5 mouse cellular contexts compared by ENCODE assay signal in genomic region chr11:109933207-109933606, GRCm38 (mm10).
DNase-seq lines count a peak whose midpoint lies in the region; ATAC-seq and TF ChIP-seq lines count a peak whose summit lies in the region.
"Not testable (repeated sequence)": the region's sequence is repeated elsewhere in the genome, so short reads cannot be mapped to it uniquely, and the experiment has no call there.

No protein-coding gene starts in this region.

- not testable (repeated sequence) for H3K4me1 ChIP-seq in intestine, embryonic 15.5 days (replicated peaks); intestine, embryonic 16.5 days (ENCODE audit: control insufficient read depth, insufficient read depth, low read length); intestine, postnatal 0 days (replicated peaks; ENCODE audit: control insufficient read depth, insufficient read depth, low read length)

- H3K36me3 ChIP-seq in intestine, embryonic 15.5 days; intestine, embryonic 16.5 days (ENCODE audit: control insufficient read depth, insufficient read depth, low read length); intestine, postnatal 0 days (ENCODE audit: control insufficient read depth, insufficient read depth): not testable (repeated sequence)

- not testable (repeated sequence) for H3K4me2 ChIP-seq in intestine, embryonic 15.5 days (replicated peaks); intestine, embryonic 16.5 days (ENCODE audit: low read depth, low read length); intestine, postnatal 0 days (replicated peaks; ENCODE audit: low read depth)

- peak; percentile 29 for DNase-seq in forelimb bud, embryonic 11.5 days (ENCODE audit: low read depth, low spot score)
- DNase-seq in large intestine, adult 2 months (ENCODE audit: low read depth, low spot score): peak; percentile 39

- H3K9me3 ChIP-seq in intestine, embryonic 15.5 days; intestine, embryonic 16.5 days (ENCODE audit: control insufficient read depth, low read length); intestine, postnatal 0 days (ENCODE audit: control insufficient read depth): not testable (repeated sequence)

- ATAC-seq in intestine, embryonic 15.5 days: peak; percentile 86
- ATAC-seq in intestine, embryonic 16.5 days: peak; percentile 90
- peak; percentile 69 for ATAC-seq in intestine, postnatal 0 days

- H3K27ac ChIP-seq in intestine, embryonic 15.5 days; intestine, embryonic 16.5 days (ENCODE audit: low read length); intestine, postnatal 0 days (ENCODE audit: low read depth, low read length): not testable (repeated sequence)

- 10% methylated on average over 4 of the region's 4 CpGs for WGBS in intestine, embryonic 15.5 days
- WGBS in intestine, embryonic 16.5 days: 16% methylated on average over 4 of the region's 4 CpGs
- 5% methylated on average over 4 of the region's 4 CpGs for WGBS in intestine, postnatal 0 days
- WGBS in large intestine, adult 2 months: 13% methylated on average over 4 of the region's 4 CpGs

- not testable (repeated sequence) for H3K9ac ChIP-seq in intestine, embryonic 15.5 days; intestine, embryonic 16.5 days (ENCODE audit: low read depth, low read length); intestine, postnatal 0 days (ENCODE audit: low read depth, low read length)

- H3K4me3 ChIP-seq in intestine, embryonic 15.5 days (replicated peaks); intestine, embryonic 16.5 days (ENCODE audit: low read length); intestine, postnatal 0 days (ENCODE audit: low read depth, low read length): not testable (repeated sequence)

- TF ChIP-seq CTCF in intestine, postnatal 0 days (IDR thresholded peaks at IDR 0.05; ENCODE audit: low read depth): not testable (repeated sequence)

- not testable (repeated sequence) for H3K27me3 ChIP-seq in intestine, embryonic 15.5 days (replicated peaks); intestine, embryonic 16.5 days (replicated peaks; ENCODE audit: control insufficient read depth, insufficient read depth, low read length); intestine, postnatal 0 days (replicated peaks; ENCODE audit: control insufficient read depth, insufficient read depth, low read length)
